Mouse (Mus musculus) G1E (cell line): ENCODE measurements around the gene Kcnip4. TPM values are rescaled to one million over a fixed set of nuclear protein-coding genes. Genes with fewer than 3 reads are reported as not detected.
A peak's percentile ranks its signal among the peaks of the same experiment; 100 is the strongest.

Experiments used
- ATAC-seq: 2 replicates; pipeline ENCODE4 v1.8.0; 2016; ENCODE audit warnings: mild to moderate bottlenecking; ENCODE audit not compliant: insufficient number of reproducible peaks, poor library complexity, low FRiP score, severe bottlenecking; ENCODE audit errors: extremely low read depth
- DNase-seq: peaks from one replicate; pipeline ENCODE4 v3.0.0; 2012; ENCODE audit warnings: low spot score
- H3K27me3 ChIP-seq: 2 replicates; pipeline ENCODE4 v1.6.1; 2012; ENCODE audit warnings: mild to moderate bottlenecking, low read length, inconsistent platforms; ENCODE audit not compliant: insufficient read depth
- H3K36me3 ChIP-seq: replicated peaks from 2 replicates; pipeline ENCODE3; 2012; ENCODE audit warnings: mild to moderate bottlenecking, inconsistent platforms
- H3K4me1 ChIP-seq: 2 replicates; pipeline ENCODE4 v1.6.1; 2012; ENCODE audit warnings: low read depth, low read length, inconsistent platforms, mixed read lengths; ENCODE audit not compliant: insufficient read depth
- H3K4me3 ChIP-seq: 2 replicates; pipeline ENCODE4 v1.5.1; 2012; ENCODE audit warnings: low read depth, mild to moderate bottlenecking, inconsistent platforms, low read length, moderate library complexity, mixed read lengths
- H3K9me3 ChIP-seq: replicated peaks from 2 replicates; pipeline ENCODE4 v1.6.1; 2012; ENCODE audit warnings: inconsistent platforms
- CTCF ChIP-seq: IDR thresholded peaks from 2 replicates; pipeline ENCODE4 v1.5.1; 2012; ENCODE audit warnings: low read depth, low read length, inconsistent platforms, mixed read lengths
- GATA1 ChIP-seq: IDR thresholded peaks from 2 replicates; pipeline ENCODE4 v1.6.1; 2012; ENCODE audit warnings: borderline replicate concordance, low read length, inconsistent platforms, mixed read lengths
- GATA2 ChIP-seq: IDR thresholded peaks from 2 replicates; pipeline ENCODE4 v1.6.1; 2012; ENCODE audit warnings: low read depth, low read length, inconsistent platforms, borderline replicate concordance
- POLR2AphosphoS5 ChIP-seq: IDR thresholded peaks from 2 replicates; pipeline ENCODE4 v1.6.1; 2012; ENCODE audit warnings: low read depth, low read length, inconsistent platforms; ENCODE audit not compliant: insufficient replicate concordance
- TAL1 ChIP-seq: conservative IDR thresholded peaks from 2 replicates; pipeline ENCODE4 v1.6.1; 2012; ENCODE audit warnings: low read depth, low read length, inconsistent platforms, mixed read lengths
- polyA plus RNA-seq: library from polyadenylated mRNA; stranded (reverse); fragments of >175 nt; gene quantifications from 2 replicates; pipeline ENCODE4 v1.2.3, GENCODE M21; 2012
- total RNA-seq, 2 experiments: library from RNA; stranded (forward) in 1 of 2; stranded (reverse) in 1 of 2; fragments of 200-1000 nt in 1 of 2; fragments of >200 nt in 1 of 2; fragmentation: Nextera tagmentation in 1 of 2; gene quantifications; 2 replicates each; pipeline ENCODE4 v1.2.3; 2014 to 2017

Gene Kcnip4
- total and polyA plus RNA-seq, 3 experiments, result 0.05 to 0.38 TPM; not detected in 1

DNA sequence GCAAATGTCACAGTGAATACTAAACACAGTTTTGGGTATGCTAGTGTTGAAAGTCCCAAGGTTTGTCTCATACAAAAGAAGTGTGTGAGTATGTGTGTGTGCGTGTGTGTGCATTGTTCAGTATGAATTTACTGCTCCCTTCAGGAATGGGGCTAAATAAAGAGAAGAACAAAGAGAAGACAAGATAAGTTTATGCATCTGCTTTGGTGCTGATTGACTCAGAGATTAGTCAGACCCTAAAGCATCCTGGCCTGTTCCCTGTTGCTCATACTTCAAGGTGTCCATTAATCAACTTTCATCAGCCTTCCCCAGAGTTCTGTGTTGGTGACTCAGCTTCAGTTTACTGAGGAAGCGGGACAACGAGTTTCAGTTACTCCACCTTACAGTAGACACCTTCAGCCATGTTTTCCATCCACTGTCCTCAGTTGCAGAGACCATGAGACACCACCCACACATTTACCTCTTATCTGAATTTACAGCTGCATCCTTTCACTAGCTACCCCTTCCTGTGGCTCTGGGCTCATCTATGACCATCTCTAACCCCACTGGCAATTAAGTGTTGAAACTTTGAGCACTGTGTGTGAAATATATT lies 960.6 kb downstream of the Kcnip4 start:
- H3K36me3 ChIP-seq, result no peaks in the 10 kb centered on the region
- ATAC-seq (peak; percentile 94), DNase-seq (peak; percentile 18)
- TF ChIP-seq TAL1, result peak; percentile 84
- no peak for TF ChIP-seq GATA2
- no peak for TF ChIP-seq CTCF
- no peak for TF ChIP-seq GATA1
- H3K9me3 ChIP-seq, result no peaks in the 10 kb centered on the region
- H3K4me3 ChIP-seq, result peak overlapping the region; percentile 33; the same call in 1 of the 2 replicates
- H3K27me3 ChIP-seq, result no peaks in the 10 kb centered on the region
- H3K4me1 ChIP-seq, result peaks cover 23% of the 10 kb centered on the region

DNA sequence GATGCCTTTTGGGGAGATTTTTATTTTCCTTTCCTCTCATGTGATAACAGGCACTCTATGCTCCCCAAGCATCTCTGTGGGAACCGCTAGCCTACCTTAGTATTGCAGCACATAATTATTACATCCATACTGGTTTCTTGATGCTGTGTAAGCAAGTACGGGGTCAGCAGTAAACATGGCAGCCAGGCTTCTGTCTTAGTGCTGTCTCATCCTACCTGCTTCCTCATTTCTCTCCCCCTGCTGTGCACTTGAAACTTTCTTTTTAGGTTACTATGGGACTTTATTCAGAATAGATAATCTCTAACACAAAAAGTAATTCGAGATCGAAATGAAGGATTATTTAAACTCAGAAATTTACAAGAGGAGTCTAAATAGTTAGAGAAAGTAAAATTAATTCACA lies 973.0 kb downstream of the Kcnip4 start:
- peak; percentile 84 for ATAC-seq
- no peaks in the 10 kb centered on the region for H3K9me3 ChIP-seq
- H3K4me3 ChIP-seq, result no peak overlapping the region
- DNase-seq, result peak; percentile 8
- no peaks in the 10 kb centered on the region for H3K27me3 ChIP-seq
- H3K4me1 ChIP-seq, result peaks cover 22% of the 10 kb centered on the region
- no peaks in the 10 kb centered on the region for H3K36me3 ChIP-seq
- no peak for TF ChIP-seq CTCF
- no peak for TF ChIP-seq POLR2AphosphoS5
- no peak for TF ChIP-seq GATA1
- TF ChIP-seq GATA2, result no peak
- no peak for TF ChIP-seq TAL1

GRCm38 (mm10) chr5:48545825-48546224 lies 978.9 kb downstream of the Kcnip4 start:
- no peak for TF ChIP-seq GATA1
- no peak for TF ChIP-seq POLR2AphosphoS5
- TF ChIP-seq TAL1, result no peak
- TF ChIP-seq GATA2, result no peak
- no peak for TF ChIP-seq CTCF
- H3K4me3 ChIP-seq, result no peak overlapping the region
- H3K27me3 ChIP-seq, result no peaks in the 10 kb centered on the region
- DNase-seq (no peak), ATAC-seq (peak; percentile 40; the same call in 1 of the 2 replicates)
- no peaks in the 10 kb centered on the region for H3K36me3 ChIP-seq
- H3K9me3 ChIP-seq, result no peaks in the 10 kb centered on the region
- H3K4me1 ChIP-seq, result peaks cover 40% of the 10 kb centered on the region

GRCm38 (mm10) chr5:48544784-48545734 lies 979.6 kb downstream of the Kcnip4 start:
- DNase-seq (peak; percentile 37), ATAC-seq (peak; percentile 98)
- Histone ChIP-seq H3K9me3 (no peaks in the 10 kb centered on the region), H3K4me1 (peaks cover 39% of the 10 kb centered on the region), H3K36me3 (no peaks in the 10 kb centered on the region), H3K27me3 (no peaks in the 10 kb centered on the region), H3K4me3 (peak overlapping the region; percentile 38; the same call in 1 of the 2 replicates)
- no peak for TF ChIP-seq GATA2
- peak; percentile 71 for TF ChIP-seq TAL1
- no peak for TF ChIP-seq POLR2AphosphoS5

- H3K9me3 ChIP-seq, result no peaks in the 10 kb centered on the region
- TF ChIP-seq CTCF, result no peak
- no peak for TF ChIP-seq GATA2
- no peak for TF ChIP-seq POLR2AphosphoS5
- TF ChIP-seq TAL1, result no peak
- no peak for TF ChIP-seq GATA1
- ATAC-seq (no peak), DNase-seq (no peak)
- H3K36me3 ChIP-seq, result no peaks in the 10 kb centered on the region
- no peaks in the 10 kb centered on the region for H3K4me1 ChIP-seq
- H3K27me3 ChIP-seq, result no peaks in the 10 kb centered on the region
- H3K4me3 ChIP-seq, result no peak overlapping the region
Measured at GRCm38 (mm10) chr5:48518035-48518434, 1006.7 kb downstream of the Kcnip4 start.

- ATAC-seq (no peak), DNase-seq (no peak)
- no peaks in the 10 kb centered on the region for H3K9me3 ChIP-seq
- no peaks in the 10 kb centered on the region for H3K36me3 ChIP-seq
- peaks cover 31% of the 10 kb centered on the region for H3K4me1 ChIP-seq
- no peak overlapping the region for H3K4me3 ChIP-seq
- H3K27me3 ChIP-seq, result no peaks in the 10 kb centered on the region
- no peak for TF ChIP-seq POLR2AphosphoS5
- TF ChIP-seq CTCF, result no peak
- TF ChIP-seq TAL1, result no peak
- no peak for TF ChIP-seq GATA1
- no peak for TF ChIP-seq GATA2
Measured at GRCm38 (mm10) chr5:48513354-48513753, 1011.4 kb downstream of the Kcnip4 start.
